In the genomic region with DNA sequence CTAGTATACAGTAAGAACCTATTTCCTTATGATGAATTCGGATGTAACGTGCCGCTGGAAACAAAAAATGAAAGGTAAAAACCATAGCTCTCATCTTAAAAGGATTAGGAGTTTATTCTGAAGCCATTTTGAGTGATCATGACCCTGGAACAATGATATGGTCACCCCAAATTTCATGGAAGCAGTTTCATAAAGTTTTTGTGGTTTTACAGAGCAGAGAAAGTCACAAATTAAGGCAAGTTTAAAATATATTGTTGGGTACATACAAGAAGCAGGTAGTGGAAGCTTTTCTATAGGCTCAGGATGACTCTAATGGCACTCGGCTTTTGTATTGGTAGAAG, we compare ENCODE assay signal across 8 mouse cellular contexts. TPM values are rescaled to one million over a fixed set of nuclear protein-coding genes. Genes with fewer than 3 reads are reported as not detected.
DNase-seq lines count a peak whose midpoint lies in the region; ATAC-seq and TF ChIP-seq lines count a peak whose summit lies in the region.

No protein-coding gene starts in this region.

- peak overlapping the region; percentile 97 for H3K27ac ChIP-seq in kidney, embryonic 15.5 days
- peak overlapping the region; percentile 94 for H3K27ac ChIP-seq in cortical plate, adult 2 months (ENCODE audit: insufficient read depth, low read length)
- peak overlapping the region; percentile 98 for H3K27ac ChIP-seq in intestine, embryonic 14.5 days (ENCODE audit: low read depth)
- H3K27ac ChIP-seq in midbrain, embryonic 16.5 days (ENCODE audit: low read length) = peak overlapping the region; percentile 96

- TF ChIP-seq CTCF in cortical plate, adult 2 months (IDR thresholded peaks at IDR 0.05; ENCODE audit: extremely low read depth, insufficient read depth, low read length) = no peak

- ATAC-seq in kidney, embryonic 15.5 days (replicated peaks; ENCODE audit: low FRiP score) = no peak
- ATAC-seq in intestine, embryonic 14.5 days (replicated peaks; ENCODE audit: low FRiP score, low TSS enrichment, low read depth) = 0 out of 2 replicates have a peak, but pooled peaks have one; percentile 2
- ATAC-seq in midbrain, embryonic 16.5 days = no peak

- WGBS in kidney, embryonic 15.5 days = 23% methylated on average over 4 of the region's 4 CpGs
- WGBS in intestine, embryonic 14.5 days = 26% methylated on average over 4 of the region's 4 CpGs
- 27% methylated on average over 4 of the region's 4 CpGs for WGBS in midbrain, embryonic 16.5 days

- no peaks in the 10 kb centered on the region for H3K27me3 ChIP-seq in kidney, embryonic 15.5 days
- no peaks in the 10 kb centered on the region for H3K27me3 ChIP-seq in intestine, embryonic 14.5 days (replicated peaks; ENCODE audit: control insufficient read depth, insufficient read depth, low read length)
- no peaks in the 10 kb centered on the region for H3K27me3 ChIP-seq in midbrain, embryonic 16.5 days (ENCODE audit: control insufficient read depth, insufficient read depth, low read depth, low read length)

- H3K4me2 ChIP-seq in kidney, embryonic 15.5 days = peak overlapping the region; percentile 61
- H3K4me2 ChIP-seq in intestine, embryonic 14.5 days (ENCODE audit: low read length) = peak overlapping the region; percentile 71
- peak overlapping the region; percentile 71 for H3K4me2 ChIP-seq in midbrain, embryonic 16.5 days (ENCODE audit: low read length)

- DNase-seq in kidney, adult 8-10 months = no peak
- no peak for DNase-seq in intestine, embryonic 14.5 days (ENCODE audit: low spot score)
- DNase-seq in B cell, adult 2 months = no peak
- DNase-seq in spleen, postnatal 4 days (ENCODE audit: low spot score in 2 of 2) = no peak
- DNase-seq in left cerebral cortex, postnatal 36 days (ENCODE audit: low spot score in 2 of 2) = no peak

- H3K4me3 ChIP-seq in kidney, embryonic 15.5 days (replicated peaks) = peak overlapping the region; percentile 63
- H3K4me3 ChIP-seq in cortical plate, adult 2 months (ENCODE audit: insufficient read depth, low read length) = peak overlapping the region; percentile 75
- H3K4me3 ChIP-seq in intestine, embryonic 14.5 days (ENCODE audit: low read depth, low read length) = peak overlapping the region; percentile 57
- H3K4me3 ChIP-seq in midbrain, embryonic 16.5 days (ENCODE audit: low read depth, low read length) = peak overlapping the region; percentile 65

- intact Hi-C loops in left cerebral cortex, postnatal 36 days (cut with DNase I) = no loop called here

- H3K4me1 ChIP-seq in kidney, embryonic 15.5 days = peaks cover 8% of the 10 kb centered on the region
- H3K4me1 ChIP-seq in cortical plate, adult 2 months (ENCODE audit: control insufficient read depth, insufficient read depth, low read length) = peaks cover 1% of the 10 kb centered on the region; the same call in 1 of the 2 replicates
- peaks cover 4% of the 10 kb centered on the region; the same call in 1 of the 2 replicates for H3K4me1 ChIP-seq in intestine, embryonic 14.5 days (replicated peaks; ENCODE audit: control insufficient read depth, insufficient read depth, low read length)
- peaks cover 15% of the 10 kb centered on the region for H3K4me1 ChIP-seq in midbrain, embryonic 16.5 days (ENCODE audit: control insufficient read depth, insufficient read depth, low read length)

- TF ChIP-seq POLR2A in cortical plate, adult 2 months (IDR thresholded peaks at IDR 0.05; ENCODE audit: extremely low read depth, insufficient read depth, low read length) = no peak

- peaks cover 15% of the 10 kb centered on the region for H3K36me3 ChIP-seq in kidney, embryonic 15.5 days
- H3K36me3 ChIP-seq in intestine, embryonic 14.5 days (ENCODE audit: control insufficient read depth, insufficient read depth, low read length) = peaks cover 22% of the 10 kb centered on the region
- H3K36me3 ChIP-seq in midbrain, embryonic 16.5 days (ENCODE audit: control insufficient read depth, insufficient read depth, low read length) = 0 out of 2 replicates have a peak, but pooled peaks cover 2% of the 10 kb centered on the region

- no peaks in the 10 kb centered on the region for H3K9me3 ChIP-seq in kidney, embryonic 15.5 days (replicated peaks)
- H3K9me3 ChIP-seq in intestine, embryonic 14.5 days (ENCODE audit: control insufficient read depth, low read length) = no peaks in the 10 kb centered on the region
- no peaks in the 10 kb centered on the region for H3K9me3 ChIP-seq in midbrain, embryonic 16.5 days (replicated peaks; ENCODE audit: control insufficient read depth, low read length, poor library complexity, severe bottlenecking)

- 0 out of 2 replicates have a peak overlapping the region, but pooled peaks have one; percentile 67 for H3K9ac ChIP-seq in kidney, embryonic 15.5 days
- peak overlapping the region; percentile 90 for H3K9ac ChIP-seq in intestine, embryonic 14.5 days (ENCODE audit: low read length)
- H3K9ac ChIP-seq in midbrain, embryonic 16.5 days (ENCODE audit: low read depth, low read length) = peak overlapping the region; percentile 81

RNA-seq across cellular contexts. Expression of gene Cr1l, which starts 0.3 kb away (rescaled TPM):
- polyA plus RNA-seq in kidney, embryonic 15.5 days (2015; fragmentation: Nextera tagmentation; extraction: Ambion mirVana) = 71.7 and 78.9 TPM in 2 replicates
- polyA plus RNA-seq in cortical plate, adult 2 months (2012; rRNA removed) = 28.9 and 31.4 TPM in 2 replicates
- polyA plus RNA-seq in intestine, embryonic 14.5 days (2014; fragmentation: Nextera tagmentation; extraction: Ambion mirVana) = 64.0 and 66.1 TPM in 2 replicates
- 37.1 and 38.4 TPM in 2 replicates for polyA plus RNA-seq in midbrain, embryonic 16.5 days (2015; fragmentation: Nextera tagmentation; extraction: Ambion mirVana)
- total RNA-seq in left cerebral cortex, postnatal 36 days (2021) = 10 to 100 TPM; 28.6 to 38.7 TPM

RNA-seq across cellular contexts. Expression of gene Cd46, which starts 39.6 kb away (rescaled TPM):
- polyA plus RNA-seq in kidney, embryonic 15.5 days (2015; fragmentation: Nextera tagmentation; extraction: Ambion mirVana) = 0.76 and 1.1 TPM in 2 replicates
- 8.0 and 9.6 TPM in 2 replicates for polyA plus RNA-seq in cortical plate, adult 2 months (2012; rRNA removed)
- polyA plus RNA-seq in intestine, embryonic 14.5 days (2014; fragmentation: Nextera tagmentation; extraction: Ambion mirVana) = 1.0 and 1.4 TPM in 2 replicates
- 1.8 and 2.0 TPM in 2 replicates for polyA plus RNA-seq in midbrain, embryonic 16.5 days (2015; fragmentation: Nextera tagmentation; extraction: Ambion mirVana)
- total RNA-seq in left cerebral cortex, postnatal 36 days (2021) = 1 to 10 TPM; 3.5 to 6.0 TPM

RNA-seq across cellular contexts. Expression of gene Cr2, which starts 44.9 kb away (rescaled TPM):
- polyA plus RNA-seq in kidney, embryonic 15.5 days (2015; fragmentation: Nextera tagmentation; extraction: Ambion mirVana) = 1.6 and 2.3 TPM in 2 replicates
- 0.19 and 0.29 TPM in 2 replicates for polyA plus RNA-seq in cortical plate, adult 2 months (2012; rRNA removed)
- polyA plus RNA-seq in intestine, embryonic 14.5 days (2014; fragmentation: Nextera tagmentation; extraction: Ambion mirVana) = 0.30 and 0.32 TPM in 2 replicates
- polyA plus RNA-seq in midbrain, embryonic 16.5 days (2015; fragmentation: Nextera tagmentation; extraction: Ambion mirVana) = 0.30 and 0.94 TPM in 2 replicates
- under 1 TPM in 1 of 2 experiments, not detected in 1; 0.79 TPM for total RNA-seq in left cerebral cortex, postnatal 36 days (2021)
